Mouse (Mus musculus): ENCODE results near the gene Fbxl17.

Gene Fbxl17

DNA sequence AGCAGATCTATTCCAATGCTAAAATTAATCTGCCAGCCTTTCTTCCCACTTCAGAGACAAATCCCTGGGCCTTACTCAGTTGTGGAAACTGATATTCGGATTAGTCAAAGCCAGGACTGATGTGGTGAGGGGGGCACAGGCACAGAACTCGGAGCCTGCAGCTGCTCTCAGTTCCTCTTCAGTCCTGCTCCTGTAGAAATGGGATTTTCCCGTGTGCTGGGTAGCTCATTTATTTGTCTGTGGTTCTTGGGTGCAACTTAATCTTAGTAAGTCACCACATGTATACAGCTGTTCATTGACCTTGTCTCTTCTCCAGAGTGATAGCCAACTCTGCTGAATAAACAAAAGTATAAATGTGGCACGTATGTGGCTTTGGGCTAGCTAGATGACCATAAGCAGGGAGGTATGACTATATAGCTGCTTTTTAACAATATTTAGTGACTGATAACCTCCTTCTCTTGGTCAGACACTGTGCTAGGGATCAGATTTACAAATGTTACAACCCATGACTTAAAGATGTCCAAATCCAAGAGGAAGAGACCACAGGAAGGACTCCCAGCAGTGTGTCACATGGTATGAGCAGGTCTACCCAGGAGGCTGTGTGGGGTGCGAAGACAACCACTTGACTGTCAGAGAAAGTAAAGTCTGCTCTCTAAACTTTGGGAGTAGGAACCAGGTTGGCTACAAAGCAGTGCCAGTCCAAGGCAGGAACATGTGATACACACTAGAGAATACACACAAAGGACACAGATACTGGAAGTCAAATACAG lies 331.6 kb downstream of the Fbxl17 start:
- DNase-seq (ENCODE audit: low spot score in 2 of 2): no peak

- DNase-seq (ENCODE audit: low spot score in 2 of 2): no peak
Measured at GRCm38 (mm10) chr17:63167248-63167647, 332.6 kb downstream of the Fbxl17 start.

GRCm38 (mm10) chr17:63166692-63167091 lies 333.1 kb downstream of the Fbxl17 start:
- DNase-seq (ENCODE audit: low spot score in 2 of 2): no peak

GRCm38 (mm10) chr17:63165847-63166246 lies 334.0 kb downstream of the Fbxl17 start:
- no peak for DNase-seq (ENCODE audit: low spot score in 2 of 2)

- no peak for DNase-seq (ENCODE audit: low spot score in 2 of 2)
Measured at GRCm38 (mm10) chr17:63164289-63164688, 335.5 kb downstream of the Fbxl17 start.

- no peak for DNase-seq (ENCODE audit: low spot score in 2 of 2)
Measured at GRCm38 (mm10) chr17:63161953-63162352, 337.9 kb downstream of the Fbxl17 start.

GRCm38 (mm10) chr17:63159196-63159595 lies 340.6 kb downstream of the Fbxl17 start:
- no peak for DNase-seq (ENCODE audit: low spot score in 2 of 2)

DNA sequence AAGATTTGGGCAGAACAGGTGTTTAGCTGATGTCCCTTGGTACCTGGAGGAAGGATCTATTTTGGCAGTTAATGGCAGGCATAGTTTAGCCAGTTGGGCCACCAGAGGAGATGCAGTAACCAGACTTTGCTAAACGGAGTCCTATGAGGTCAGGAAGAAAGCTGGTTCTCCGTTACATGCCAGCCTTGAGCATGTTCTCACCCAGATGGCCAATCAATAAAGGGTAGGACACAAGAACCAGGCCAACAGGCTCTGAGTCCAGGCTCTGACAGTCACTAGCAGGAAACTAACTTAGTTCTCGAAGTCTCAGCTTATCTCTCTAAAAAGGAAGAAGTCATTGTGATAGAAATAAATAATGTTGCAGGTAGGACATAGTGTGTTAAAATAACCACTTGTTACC lies 341.4 kb downstream of the Fbxl17 start:
- DNase-seq (ENCODE audit: low spot score in 2 of 2): no peak

- no peak for DNase-seq (ENCODE audit: low spot score in 2 of 2)
Measured at GRCm38 (mm10) chr17:63157906-63158305, 341.9 kb downstream of the Fbxl17 start.

DNA sequence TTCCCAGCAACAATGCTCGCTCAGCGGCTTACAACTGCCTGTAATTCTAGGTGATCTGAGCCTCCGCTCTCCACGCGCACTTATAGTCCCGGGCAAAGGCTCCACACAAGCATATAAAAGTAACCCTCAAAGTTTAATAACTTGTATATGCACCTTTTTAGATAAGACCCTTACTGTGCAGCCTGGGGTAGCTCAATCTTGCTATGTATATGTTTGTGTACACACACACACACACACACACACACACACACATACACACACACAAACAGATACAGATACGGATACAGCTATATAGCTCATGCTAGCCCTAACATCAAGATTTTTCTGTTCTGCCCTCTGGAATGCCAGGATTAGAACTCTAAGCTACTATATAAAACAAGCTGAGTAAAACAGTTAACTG lies 342.8 kb downstream of the Fbxl17 start:
- DNase-seq (ENCODE audit: low spot score in 2 of 2): no peak

GRCm38 (mm10) chr17:63146514-63146913 lies 353.3 kb downstream of the Fbxl17 start:
- no peak for DNase-seq (ENCODE audit: low spot score in 2 of 2)

DNA sequence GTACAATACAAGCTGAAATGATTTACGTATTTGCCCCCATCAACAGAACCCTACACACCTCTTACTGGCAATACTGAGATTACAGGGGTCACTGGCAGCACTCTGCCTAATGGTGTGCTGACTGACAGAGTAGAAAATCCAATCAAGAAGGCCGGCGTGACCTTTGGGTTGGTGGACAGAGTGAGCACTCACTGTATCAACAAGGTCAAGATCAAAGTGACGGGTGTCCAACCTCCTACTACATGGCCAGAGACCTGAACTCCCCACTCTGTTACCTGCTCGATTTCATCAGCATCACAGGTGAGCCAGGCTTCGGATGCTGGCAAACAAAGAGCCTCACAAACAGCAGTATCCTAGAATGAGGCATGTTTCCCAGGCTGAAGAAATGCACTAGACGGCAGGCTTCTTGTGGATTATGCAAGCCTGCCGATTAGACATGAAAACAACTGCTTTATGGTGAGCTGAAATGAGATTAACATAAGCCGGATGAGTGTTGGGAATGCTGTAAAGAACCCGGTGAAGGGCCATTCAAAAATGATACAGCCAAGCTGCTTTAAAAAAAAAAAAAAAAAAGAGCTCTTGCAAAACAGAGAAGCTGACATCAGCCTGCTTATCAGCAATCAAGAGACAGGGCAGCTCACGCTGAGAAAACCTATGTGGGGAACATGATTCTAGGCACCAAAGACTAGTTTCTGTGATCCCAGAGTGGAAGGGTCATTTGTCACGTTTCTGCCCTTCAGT lies 353.9 kb downstream of the Fbxl17 start:
- DNase-seq (ENCODE audit: low spot score in 2 of 2): no peak

DNA sequence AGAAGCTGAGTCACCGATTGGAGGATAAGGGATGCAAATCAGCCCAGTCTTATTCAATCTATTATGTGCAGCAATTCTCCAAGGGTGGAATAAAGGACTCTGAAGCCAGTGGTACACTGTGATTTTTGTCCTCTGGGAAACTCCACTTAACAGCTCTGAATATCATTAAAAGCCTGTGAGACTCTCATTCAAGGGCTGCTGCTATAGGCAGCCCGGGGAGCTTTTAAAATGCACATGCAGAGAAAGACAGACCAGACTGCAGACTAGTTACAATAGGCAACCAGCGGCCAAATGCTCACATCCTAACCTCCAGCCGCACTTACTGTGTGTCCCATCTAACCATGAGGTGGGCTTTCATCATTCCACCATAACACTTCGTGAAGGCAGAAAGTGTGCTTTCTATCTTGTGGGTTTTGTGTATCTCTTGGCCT lies 354.5 kb downstream of the Fbxl17 start:
- DNase-seq (ENCODE audit: low spot score in 2 of 2): no peak

DNA sequence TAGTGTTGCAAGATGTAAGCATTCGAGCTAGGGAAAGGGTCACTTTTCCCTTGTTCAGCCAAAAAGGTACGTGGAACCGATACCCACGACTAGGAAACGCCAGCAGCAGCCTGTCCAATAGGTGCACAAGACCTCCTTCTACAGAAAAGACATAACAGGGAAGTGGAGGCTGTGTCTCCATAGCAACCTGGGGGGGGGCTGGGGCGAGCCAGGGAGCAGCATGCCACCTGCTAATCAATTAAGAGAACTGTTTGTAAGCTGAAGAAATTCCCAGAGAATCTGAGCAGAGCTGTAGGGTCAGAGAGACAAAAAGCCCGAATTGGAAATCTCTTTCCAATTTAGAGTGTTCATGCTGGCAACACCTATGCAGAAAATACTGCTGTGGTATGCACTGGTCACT lies 356.0 kb downstream of the Fbxl17 start:
- no peak for DNase-seq (ENCODE audit: low spot score in 2 of 2)

DNA sequence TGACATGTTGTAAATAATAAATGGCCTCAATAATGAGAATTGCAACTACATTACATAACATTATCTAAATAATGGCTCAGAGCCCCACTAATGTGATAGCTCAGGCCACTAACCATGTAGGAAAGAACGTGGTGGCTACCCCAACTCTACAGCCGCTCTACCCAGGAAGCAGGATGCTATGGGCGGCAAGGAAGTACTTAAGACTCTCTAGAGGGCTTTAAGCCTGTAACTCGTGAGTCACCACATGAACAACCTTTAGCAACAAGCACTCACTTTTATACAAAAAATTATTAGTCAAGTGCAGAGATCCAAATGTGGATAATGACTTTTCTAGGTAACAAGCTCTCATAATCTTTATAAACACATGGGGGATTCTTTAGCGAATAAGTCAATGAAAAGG lies 365.0 kb downstream of the Fbxl17 start:
- DNase-seq (ENCODE audit: low spot score in 2 of 2): no peak

- DNase-seq (ENCODE audit: low spot score in 2 of 2): no peak
Measured at GRCm38 (mm10) chr17:63122427-63122826, 377.4 kb downstream of the Fbxl17 start.

DNA sequence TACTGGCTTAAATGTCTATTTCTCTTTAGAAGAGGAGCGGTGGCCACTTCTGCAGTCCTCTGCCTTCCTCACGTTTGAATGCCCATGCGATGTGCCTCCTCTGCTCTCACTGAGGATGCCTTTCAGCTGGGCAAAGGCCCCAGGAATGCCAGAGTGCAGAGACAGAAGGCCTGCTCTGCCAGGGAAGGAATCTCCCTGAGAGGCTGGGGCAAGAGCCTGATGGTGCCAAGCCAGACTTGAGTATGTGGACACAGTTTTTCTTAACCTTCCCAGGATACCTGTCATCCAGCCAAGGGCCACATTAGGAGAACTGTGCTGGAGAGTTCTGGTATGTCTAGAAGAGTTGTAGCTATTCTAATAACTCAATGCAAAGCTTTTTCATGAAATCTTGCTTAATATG lies 380.1 kb downstream of the Fbxl17 start:
- no peak for DNase-seq (ENCODE audit: low spot score in 2 of 2)

GRCm38 (mm10) chr17:63119077-63119476 lies 380.7 kb downstream of the Fbxl17 start:
- DNase-seq (ENCODE audit: low spot score in 2 of 2): no peak

- no peak for DNase-seq (ENCODE audit: low spot score in 2 of 2)
Measured at GRCm38 (mm10) chr17:63117130-63117529, 382.7 kb downstream of the Fbxl17 start.

DNA sequence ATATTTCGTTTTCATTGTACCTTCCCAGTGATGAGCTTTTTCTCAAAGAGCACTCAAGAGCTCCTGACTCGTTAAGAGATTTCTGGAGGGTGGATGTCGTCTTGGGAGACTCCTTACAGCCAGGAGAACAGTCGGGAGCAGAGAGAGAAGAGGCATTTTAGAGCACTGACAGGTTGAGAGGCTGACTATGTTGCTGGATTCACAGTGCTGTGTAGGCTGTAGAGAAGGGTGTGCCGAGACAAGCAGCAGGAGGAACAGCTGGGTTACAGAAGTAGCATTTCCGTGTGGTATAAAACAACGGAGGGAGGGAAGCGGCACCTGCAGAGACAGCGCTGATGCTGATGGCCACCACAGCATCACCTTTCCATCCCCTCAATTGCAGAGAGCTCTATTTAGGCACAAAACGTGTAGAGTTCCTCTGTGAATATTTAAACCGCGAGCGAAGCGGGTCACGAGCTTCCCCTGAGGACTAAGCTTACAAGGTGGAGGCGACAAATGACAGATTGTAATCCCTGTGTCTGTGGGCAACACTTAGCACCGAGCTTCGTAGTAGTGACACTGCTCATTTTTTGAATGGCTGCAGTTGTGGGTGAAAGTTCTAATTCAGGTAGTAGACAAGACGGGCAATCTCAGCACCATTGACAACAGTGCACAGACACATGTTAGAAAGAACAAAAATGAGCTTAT lies 385.3 kb downstream of the Fbxl17 start:
- DNase-seq (ENCODE audit: low spot score in 2 of 2): no peak

GRCm38 (mm10) chr17:63112826-63113225 lies 387.0 kb downstream of the Fbxl17 start:
- DNase-seq (ENCODE audit: low spot score in 2 of 2): no peak

DNA sequence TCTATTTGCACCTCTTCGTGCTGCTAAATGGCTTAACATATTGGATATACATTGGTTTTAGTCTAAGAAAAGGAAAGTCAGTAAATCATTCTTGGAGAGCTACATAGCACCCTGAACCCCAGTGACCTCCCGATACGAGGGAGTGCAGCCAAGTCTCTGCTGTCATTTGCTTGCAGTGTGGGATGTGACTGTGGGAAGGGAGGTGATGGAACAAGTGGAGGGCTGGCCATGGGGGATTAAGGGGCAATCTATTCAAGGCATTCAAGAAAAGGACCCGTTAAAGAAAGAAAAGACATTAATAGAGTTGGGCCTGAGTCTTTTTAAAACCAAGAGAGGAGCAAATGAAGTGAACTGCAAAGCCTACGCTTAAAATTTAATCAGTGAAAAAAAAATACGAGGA lies 388.8 kb downstream of the Fbxl17 start:
- DNase-seq (ENCODE audit: low spot score in 2 of 2): no peak
